Mouse (Mus musculus): ENCODE measurements around the gene Poll. TPM values are rescaled to one million over a fixed set of nuclear protein-coding genes. Genes with fewer than 3 reads are reported as not detected.

The Poll gene
- polyA plus RNA-seq, 1 experiment = 11.6 TPM

- H3ac ChIP-seq (ENCODE audit: control insufficient read depth, insufficient read length) = no peak overlapping the region
- H3K4me3 ChIP-seq = no peak overlapping the region
- H3K4me2 ChIP-seq (ENCODE audit: low read depth) = no peak overlapping the region
- no peaks in the 10 kb centered on the region for H3K79me2 ChIP-seq (ENCODE audit: control insufficient read depth, insufficient read depth)
- no peaks in the 10 kb centered on the region for H3K27me3 ChIP-seq (ENCODE audit: control insufficient read depth, insufficient read depth, insufficient read length)
- TF ChIP-seq POLR2AphosphoS2 (IDR thresholded peaks at IDR 0.05; ENCODE audit: insufficient read length, low read depth) = no peak
- no peak for TF ChIP-seq E2F4 (IDR thresholded peaks at IDR 0.05; ENCODE audit: insufficient read depth)
- TF ChIP-seq POLR2A (IDR thresholded peaks at IDR 0.05; ENCODE audit: insufficient read length, low read depth) = no peak
- TF ChIP-seq MYOG (IDR thresholded peaks at IDR 0.05; ENCODE audit: control insufficient read depth in 1 of 3, insufficient read depth in 1 of 3, insufficient read length in 2 of 3, low read depth in 2 of 3) = no peak
- TF ChIP-seq USF1 (IDR thresholded peaks at IDR 0.05; ENCODE audit: low read depth) = no peak
- no peak for TF ChIP-seq REST (IDR thresholded peaks at IDR 0.05; ENCODE audit: insufficient read depth, insufficient read length)
- no peak for TF ChIP-seq MYOD1 (IDR thresholded peaks at IDR 0.05; ENCODE audit: control insufficient read depth in 1 of 3, insufficient read length in 2 of 3, low read depth in 2 of 3)
- TF ChIP-seq SRF (IDR thresholded peaks at IDR 0.05; ENCODE audit: control insufficient read depth, insufficient read length, low read depth) = no peak
- no peak for TF ChIP-seq CEBPB (IDR thresholded peaks at IDR 0.05; ENCODE audit: insufficient read depth, poor library complexity, severe bottlenecking)
- TF ChIP-seq TCF3 (IDR thresholded peaks at IDR 0.05; ENCODE audit: insufficient read length, low read depth) = no peak
- TF ChIP-seq TCF12 (IDR thresholded peaks at IDR 0.05; ENCODE audit: insufficient read depth, poor library complexity, severe bottlenecking) = no peak
- no peak for TF ChIP-seq MAX (IDR thresholded peaks at IDR 0.05; ENCODE audit: low read depth)
- H3K36me3 ChIP-seq (ENCODE audit: control insufficient read depth, insufficient read depth) = peaks cover 4% of the 10 kb centered on the region
Observed at GRCm38 (mm10) chr19:45581257-45581656, 20.9 kb upstream of the Poll start.

DNA sequence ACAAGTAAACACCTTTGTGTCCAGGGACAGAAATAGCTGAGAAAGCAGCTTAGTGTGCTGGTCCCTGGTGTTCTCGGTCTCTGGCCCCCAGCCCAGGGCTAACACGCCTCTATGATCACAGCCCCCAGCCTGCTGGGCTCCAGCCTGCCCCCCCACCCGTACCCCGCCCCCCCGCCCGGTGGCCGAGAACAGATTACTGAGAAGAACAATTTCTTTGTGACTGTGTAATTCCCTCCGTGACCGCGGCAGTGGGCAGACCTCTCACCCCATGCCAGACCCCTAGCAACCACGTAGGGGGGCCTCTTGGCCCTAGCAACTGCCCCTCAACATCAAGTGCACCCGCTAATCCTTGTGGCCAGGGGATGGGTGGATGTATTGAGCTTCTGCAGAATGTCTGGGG lies 19.9 kb upstream of the Poll start:
- peaks cover 4% of the 10 kb centered on the region for H3K36me3 ChIP-seq (ENCODE audit: control insufficient read depth, insufficient read depth)
- no peaks in the 10 kb centered on the region for H3K79me2 ChIP-seq (ENCODE audit: control insufficient read depth, insufficient read depth)
- no peaks in the 10 kb centered on the region for H3K27me3 ChIP-seq (ENCODE audit: control insufficient read depth, insufficient read depth, insufficient read length)
- H3K4me3 ChIP-seq = no peak overlapping the region
- H3ac ChIP-seq (ENCODE audit: control insufficient read depth, insufficient read length) = no peak overlapping the region
- TF ChIP-seq POLR2AphosphoS2 (IDR thresholded peaks at IDR 0.05; ENCODE audit: insufficient read length, low read depth) = no peak
- no peak for TF ChIP-seq USF1 (IDR thresholded peaks at IDR 0.05; ENCODE audit: low read depth)
- no peak for TF ChIP-seq SRF (IDR thresholded peaks at IDR 0.05; ENCODE audit: control insufficient read depth, insufficient read length, low read depth)
- TF ChIP-seq MYOG (IDR thresholded peaks at IDR 0.05; ENCODE audit: control insufficient read depth in 1 of 3, insufficient read depth in 1 of 3, insufficient read length in 2 of 3, low read depth in 2 of 3) = no peak
- TF ChIP-seq CEBPB (IDR thresholded peaks at IDR 0.05; ENCODE audit: insufficient read depth, poor library complexity, severe bottlenecking) = no peak
- TF ChIP-seq POLR2A (IDR thresholded peaks at IDR 0.05; ENCODE audit: insufficient read length, low read depth) = no peak
- H3K4me2 ChIP-seq (ENCODE audit: low read depth) = no peak overlapping the region

GRCm38 (mm10) chr19:45579416-45579815 lies 19.1 kb upstream of the Poll start:
- H3ac ChIP-seq (ENCODE audit: control insufficient read depth, insufficient read length) = no peak overlapping the region
- H3K4me3 ChIP-seq = no peak overlapping the region
- TF ChIP-seq MYOG (IDR thresholded peaks at IDR 0.05; ENCODE audit: control insufficient read depth in 1 of 3, insufficient read depth in 1 of 3, insufficient read length in 2 of 3, low read depth in 2 of 3) = no peak
- no peak for TF ChIP-seq REST (IDR thresholded peaks at IDR 0.05; ENCODE audit: insufficient read depth, insufficient read length)
- no peak for TF ChIP-seq MYOD1 (IDR thresholded peaks at IDR 0.05; ENCODE audit: control insufficient read depth in 1 of 3, insufficient read length in 2 of 3, low read depth in 2 of 3)
- no peak for TF ChIP-seq E2F4 (IDR thresholded peaks at IDR 0.05; ENCODE audit: insufficient read depth)
- no peak for TF ChIP-seq TCF12 (IDR thresholded peaks at IDR 0.05; ENCODE audit: insufficient read depth, poor library complexity, severe bottlenecking)
- no peak for TF ChIP-seq MAX (IDR thresholded peaks at IDR 0.05; ENCODE audit: low read depth)
- TF ChIP-seq POLR2AphosphoS2 (IDR thresholded peaks at IDR 0.05; ENCODE audit: insufficient read length, low read depth) = no peak
- no peak for TF ChIP-seq POLR2A (IDR thresholded peaks at IDR 0.05; ENCODE audit: insufficient read length, low read depth)
- TF ChIP-seq CEBPB (IDR thresholded peaks at IDR 0.05; ENCODE audit: insufficient read depth, poor library complexity, severe bottlenecking) = no peak
- no peaks in the 10 kb centered on the region for H3K79me2 ChIP-seq (ENCODE audit: control insufficient read depth, insufficient read depth)
- no peak overlapping the region for H3K4me2 ChIP-seq (ENCODE audit: low read depth)
- peaks cover 3% of the 10 kb centered on the region for H3K36me3 ChIP-seq (ENCODE audit: control insufficient read depth, insufficient read depth)
- no peaks in the 10 kb centered on the region for H3K27me3 ChIP-seq (ENCODE audit: control insufficient read depth, insufficient read depth, insufficient read length)

DNA sequence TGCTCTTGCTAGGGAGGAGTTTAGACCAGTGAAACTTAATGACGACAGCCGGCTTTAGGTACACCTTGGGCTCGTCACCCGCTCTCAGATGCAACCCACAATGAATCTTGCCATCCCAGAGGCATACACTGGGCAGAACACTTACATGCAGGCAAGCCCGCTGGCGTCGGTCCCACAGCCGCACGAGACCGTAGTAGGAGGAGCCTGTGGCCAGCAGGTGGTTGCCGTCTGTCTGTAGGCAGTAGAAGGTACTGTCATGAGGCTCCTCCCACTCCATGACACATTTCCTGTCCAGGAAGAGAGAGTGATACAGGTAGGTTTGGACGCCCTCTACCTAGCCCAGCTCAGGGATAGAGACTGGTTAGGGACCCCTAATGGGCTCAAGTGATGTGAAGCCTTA lies 18.6 kb upstream of the Poll start:
- no peak for TF ChIP-seq E2F4 (IDR thresholded peaks at IDR 0.05; ENCODE audit: insufficient read depth)
- TF ChIP-seq SRF (IDR thresholded peaks at IDR 0.05; ENCODE audit: control insufficient read depth, insufficient read length, low read depth) = no peak
- Histone ChIP-seq H3K79me2 (ENCODE audit: control insufficient read depth, insufficient read depth) (no peaks in the 10 kb centered on the region), H3ac (ENCODE audit: control insufficient read depth, insufficient read length) (no peak overlapping the region), H3K4me3 (no peak overlapping the region), H3K36me3 (ENCODE audit: control insufficient read depth, insufficient read depth) (no peaks in the 10 kb centered on the region), H3K4me2 (ENCODE audit: low read depth) (no peak overlapping the region), H3K27me3 (ENCODE audit: control insufficient read depth, insufficient read depth, insufficient read length) (no peaks in the 10 kb centered on the region)

DNA sequence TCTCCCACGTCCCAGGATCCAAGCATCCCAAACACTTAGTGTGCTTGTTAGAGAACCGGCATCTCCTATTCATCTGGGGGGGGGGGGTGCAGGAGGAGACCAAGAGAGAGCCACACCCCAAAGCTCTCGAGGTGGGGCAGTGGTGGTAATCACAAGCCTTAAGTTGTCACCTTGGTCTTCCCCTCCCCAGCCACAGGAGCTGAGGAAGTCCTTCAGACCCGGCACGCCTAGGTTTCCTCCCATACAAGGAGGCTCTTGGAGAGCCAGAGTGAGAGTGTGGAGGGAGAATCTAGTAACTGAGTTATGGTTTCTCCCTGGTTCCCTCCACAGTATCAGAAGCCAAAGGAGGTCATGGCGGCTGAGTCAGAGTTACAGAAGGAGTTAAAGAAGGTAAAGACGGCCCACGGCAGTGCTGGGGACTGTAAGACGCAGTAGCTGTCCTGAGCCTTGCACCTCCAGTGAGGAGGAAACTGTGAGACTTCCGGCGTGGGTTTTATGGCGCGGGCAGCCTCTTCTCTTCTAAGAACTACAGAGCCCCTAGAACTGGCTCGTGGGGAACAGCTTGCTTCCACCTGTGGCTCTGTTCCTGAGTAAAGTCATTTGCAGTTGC lies 16.9 kb upstream of the Poll start:
- no peaks in the 10 kb centered on the region for H3K79me2 ChIP-seq (ENCODE audit: control insufficient read depth, insufficient read depth)
- H3K36me3 ChIP-seq (ENCODE audit: control insufficient read depth, insufficient read depth) = peaks cover 6% of the 10 kb centered on the region
- H3K27me3 ChIP-seq (ENCODE audit: control insufficient read depth, insufficient read depth, insufficient read length) = no peaks in the 10 kb centered on the region
- H3K4me2 ChIP-seq (ENCODE audit: low read depth) = no peak overlapping the region
- no peak for TF ChIP-seq POLR2A (IDR thresholded peaks at IDR 0.05; ENCODE audit: insufficient read length, low read depth)
- no peak for TF ChIP-seq MAX (IDR thresholded peaks at IDR 0.05; ENCODE audit: low read depth)
- TF ChIP-seq MYOD1 (IDR thresholded peaks at IDR 0.05; ENCODE audit: control insufficient read depth in 1 of 3, insufficient read length in 2 of 3, low read depth in 2 of 3) = no peak
- TF ChIP-seq REST (IDR thresholded peaks at IDR 0.05; ENCODE audit: insufficient read depth, insufficient read length) = no peak
- no peak for TF ChIP-seq E2F4 (IDR thresholded peaks at IDR 0.05; ENCODE audit: insufficient read depth)
- TF ChIP-seq USF1 (IDR thresholded peaks at IDR 0.05; ENCODE audit: low read depth) = no peak
- TF ChIP-seq SRF (IDR thresholded peaks at IDR 0.05; ENCODE audit: control insufficient read depth, insufficient read length, low read depth) = no peak
- TF ChIP-seq TCF12 (IDR thresholded peaks at IDR 0.05; ENCODE audit: insufficient read depth, poor library complexity, severe bottlenecking) = no peak
- no peak for TF ChIP-seq POLR2AphosphoS2 (IDR thresholded peaks at IDR 0.05; ENCODE audit: insufficient read length, low read depth)
- no peak for TF ChIP-seq TCF3 (IDR thresholded peaks at IDR 0.05; ENCODE audit: insufficient read length, low read depth)
- TF ChIP-seq MYOG (IDR thresholded peaks at IDR 0.05; ENCODE audit: control insufficient read depth in 1 of 3, insufficient read depth in 1 of 3, insufficient read length in 2 of 3, low read depth in 2 of 3) = no peak
- TF ChIP-seq CEBPB (IDR thresholded peaks at IDR 0.05; ENCODE audit: insufficient read depth, poor library complexity, severe bottlenecking) = no peak
- H3ac ChIP-seq (ENCODE audit: control insufficient read depth, insufficient read length) = no peak overlapping the region
- H3K4me3 ChIP-seq = no peak overlapping the region
